Mouse (Mus musculus): Measurements from ENCODE around the gene Phactr3.

Gene Phactr3

GRCm38 (mm10) chr2:178193445-178193844, 74.7 kb downstream of the Phactr3 start:
- no peak for DNase-seq (ENCODE audit: low spot score)

GRCm38 (mm10) chr2:178194908-178195307, 76.1 kb downstream of the Phactr3 start:
- DNase-seq (ENCODE audit: low spot score), result no peak

DNA sequence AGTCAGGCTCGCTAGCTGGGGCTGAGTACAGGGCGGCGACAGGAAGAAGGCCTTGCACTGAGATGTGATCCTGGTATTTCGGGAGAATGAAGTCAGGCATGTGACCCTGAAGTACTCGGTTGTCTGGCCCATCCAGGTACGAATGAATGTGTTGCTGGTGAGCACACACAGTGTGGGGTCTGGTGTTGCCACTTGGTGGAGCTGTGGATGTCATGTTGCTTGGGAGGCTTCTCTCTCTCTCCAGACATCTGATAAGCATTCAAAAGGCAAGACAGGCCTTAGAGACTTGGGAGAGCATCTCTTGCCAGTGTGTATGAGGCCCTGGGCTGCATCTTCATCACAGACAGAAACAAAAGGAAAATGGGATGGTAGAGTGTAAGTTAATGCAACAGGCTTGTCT, 77.3 kb downstream of the Phactr3 start:
- no peak for DNase-seq (ENCODE audit: low spot score)

DNA sequence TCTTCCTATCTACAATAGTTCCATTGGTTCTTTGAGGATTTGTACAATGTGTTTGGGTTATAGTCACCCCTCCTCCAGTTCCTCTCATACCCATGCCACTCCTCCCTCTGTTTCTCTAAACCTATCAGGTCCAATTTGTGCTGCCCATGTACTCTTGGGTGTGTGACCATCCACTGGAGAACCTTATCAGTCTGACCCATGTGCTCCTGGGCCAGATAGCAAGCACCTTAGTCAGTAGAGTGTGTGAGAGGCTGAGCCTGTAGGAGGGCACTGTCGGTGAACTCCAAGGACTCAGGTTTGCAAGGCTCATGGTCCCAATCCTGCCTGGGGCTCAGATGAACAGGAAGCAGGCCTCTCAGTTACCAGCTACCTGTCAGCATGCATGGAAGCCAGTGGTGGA, 78.8 kb downstream of the Phactr3 start:
- DNase-seq (ENCODE audit: low spot score), result no peak

GRCm38 (mm10) chr2:178204455-178204854, 85.7 kb downstream of the Phactr3 start:
- no peak for DNase-seq (ENCODE audit: low spot score)

GRCm38 (mm10) chr2:178208186-178208600, 89.4 kb downstream of the Phactr3 start:
- no peak for DNase-seq (ENCODE audit: low spot score)

- no peak for DNase-seq (ENCODE audit: low spot score)
These were observed 95.1 kb downstream of the Phactr3 start for GRCm38 (mm10) chr2:178213826-178214225.

DNA sequence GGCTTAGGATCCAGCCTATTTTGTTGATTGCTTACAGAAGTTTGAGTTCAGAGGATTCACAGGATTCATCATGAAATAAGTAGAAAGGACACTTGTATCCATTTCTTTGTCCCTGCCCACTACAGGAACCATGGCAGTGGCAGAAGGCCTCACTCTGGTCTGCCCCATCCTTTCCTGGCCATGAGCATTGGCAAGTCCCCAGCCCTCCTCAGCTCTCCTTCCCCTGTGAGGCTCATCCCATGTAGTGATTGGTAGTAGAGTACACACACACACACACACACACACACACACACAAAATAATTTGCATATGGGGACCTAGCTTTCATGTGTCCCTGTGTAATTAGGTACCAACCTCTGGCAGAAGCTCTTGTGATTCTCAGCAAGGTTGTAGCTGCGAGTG, 95.8 kb downstream of the Phactr3 start:
- no peak for DNase-seq (ENCODE audit: low spot score)

GRCm38 (mm10) chr2:178218461-178218860, 99.7 kb downstream of the Phactr3 start:
- DNase-seq (ENCODE audit: low spot score), result no peak

- DNase-seq (ENCODE audit: low spot score), result no peak
These were observed 100.8 kb downstream of the Phactr3 start for GRCm38 (mm10) chr2:178219454-178220147.

GRCm38 (mm10) chr2:178220148-178220717, 101.5 kb downstream of the Phactr3 start:
- DNase-seq (ENCODE audit: low spot score), result no peak

- no peak for DNase-seq (ENCODE audit: low spot score)
These were observed 102.2 kb downstream of the Phactr3 start for GRCm38 (mm10) chr2:178221003-178221402.

- no peak for DNase-seq (ENCODE audit: low spot score)
These were observed 110.5 kb downstream of the Phactr3 start for GRCm38 (mm10) chr2:178229231-178229630.

DNA sequence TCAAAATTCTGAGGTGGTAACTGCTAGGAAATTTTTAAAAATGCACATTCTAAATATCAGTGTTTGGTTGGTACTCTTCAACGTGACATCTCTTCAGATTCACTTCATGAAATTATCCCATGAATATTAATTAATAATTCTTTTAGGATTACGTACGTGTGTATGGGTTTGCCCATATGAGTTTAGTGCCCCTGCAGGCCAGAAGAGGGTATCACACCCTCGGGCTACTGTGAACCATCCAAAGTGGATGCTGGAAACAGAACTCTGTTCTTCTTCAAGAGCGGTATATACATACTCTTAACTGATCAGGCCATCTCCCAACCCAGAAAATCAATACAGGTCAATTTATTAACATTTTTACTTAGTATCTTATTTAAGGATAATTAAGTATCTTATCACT, 114.7 kb downstream of the Phactr3 start:
- no peak for DNase-seq (ENCODE audit: low spot score)

DNA sequence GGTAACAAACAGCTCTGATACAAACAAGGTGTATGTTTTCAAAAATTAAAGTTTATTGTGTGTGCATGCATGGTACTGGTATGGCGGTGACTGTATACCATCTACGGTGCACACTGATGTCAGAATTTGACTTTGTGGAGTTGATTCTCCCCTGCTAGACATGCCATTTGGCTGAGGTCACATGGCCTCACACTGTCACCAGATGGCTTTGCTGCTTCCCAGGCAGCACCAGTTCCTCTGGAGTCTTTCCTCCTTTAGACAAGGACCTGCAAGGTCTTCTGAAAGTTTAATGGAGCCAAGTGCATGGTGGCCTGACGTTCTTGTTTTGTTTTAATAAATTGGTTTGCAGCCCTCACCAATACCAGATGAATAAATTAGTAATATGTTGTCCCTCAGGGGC, 118.3 kb downstream of the Phactr3 start:
- no peak for DNase-seq (ENCODE audit: low spot score)

DNA sequence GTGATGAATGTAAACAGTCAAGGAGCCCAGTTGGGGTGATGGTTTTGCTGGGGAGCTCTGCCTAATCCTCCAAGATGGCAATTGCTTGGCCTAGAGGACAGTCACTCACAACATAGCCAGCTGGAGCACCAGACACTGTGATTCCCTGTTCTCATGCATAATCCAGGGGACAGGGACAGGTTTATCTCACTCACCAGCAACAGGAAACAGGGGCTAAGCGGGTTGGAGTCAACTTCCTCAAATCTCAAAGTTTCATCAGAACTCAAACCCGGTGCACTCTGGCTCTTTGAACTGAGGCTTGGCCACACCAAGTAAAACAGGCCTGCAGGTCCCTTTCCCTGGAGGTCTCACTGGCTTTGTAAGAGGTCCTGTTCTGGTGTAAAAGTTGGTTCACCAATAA, 119.7 kb downstream of the Phactr3 start:
- DNase-seq (ENCODE audit: low spot score), result no peak

DNA sequence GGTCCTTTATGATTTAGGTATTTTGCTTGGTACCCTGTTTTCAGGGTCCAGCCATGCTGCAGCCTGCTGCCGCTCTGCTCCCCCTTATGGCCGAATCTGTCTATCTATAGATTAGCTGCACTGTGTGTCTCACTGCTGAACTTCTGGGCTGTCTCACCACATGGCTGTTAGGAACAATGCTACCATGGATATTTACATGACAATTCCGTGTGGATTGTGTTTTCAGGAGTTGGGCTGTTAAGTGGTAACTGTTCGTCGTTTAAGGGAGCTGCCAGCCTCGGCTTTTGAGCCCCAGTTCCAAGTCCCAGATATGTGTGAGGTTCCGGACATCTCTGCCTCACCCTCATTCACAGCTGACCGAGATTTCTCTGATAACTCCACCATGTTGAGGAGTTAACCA, 122.1 kb downstream of the Phactr3 start:
- DNase-seq (ENCODE audit: low spot score), result no peak

DNA sequence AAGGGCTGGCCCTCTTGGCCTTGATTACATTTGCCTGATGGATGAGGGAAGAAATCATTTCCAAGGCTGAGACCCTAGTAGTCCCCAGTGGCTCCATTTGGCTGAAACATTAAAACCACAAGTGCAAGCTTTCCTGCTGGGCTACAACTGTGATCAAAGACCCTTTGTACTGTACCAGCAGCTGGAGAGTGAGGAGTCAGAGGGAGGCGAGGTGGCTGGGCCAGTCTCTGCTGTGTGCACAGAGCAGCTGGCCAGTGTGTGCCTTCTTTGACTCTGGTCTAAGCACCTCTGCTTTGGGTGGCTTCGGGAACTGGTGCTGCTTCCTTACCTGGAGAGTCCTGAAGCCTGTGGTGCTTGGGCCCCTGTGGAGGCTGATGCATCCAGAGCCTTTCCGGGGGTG, 122.6 kb downstream of the Phactr3 start:
- no peak for DNase-seq (ENCODE audit: low spot score)

GRCm38 (mm10) chr2:178242996-178243395, 124.2 kb downstream of the Phactr3 start:
- DNase-seq (ENCODE audit: low spot score), result no peak

GRCm38 (mm10) chr2:178244866-178245265, 126.1 kb downstream of the Phactr3 start:
- no peak for DNase-seq (ENCODE audit: low spot score)

GRCm38 (mm10) chr2:178245841-178246240, 127.1 kb downstream of the Phactr3 start:
- DNase-seq (ENCODE audit: low spot score), result no peak

DNA sequence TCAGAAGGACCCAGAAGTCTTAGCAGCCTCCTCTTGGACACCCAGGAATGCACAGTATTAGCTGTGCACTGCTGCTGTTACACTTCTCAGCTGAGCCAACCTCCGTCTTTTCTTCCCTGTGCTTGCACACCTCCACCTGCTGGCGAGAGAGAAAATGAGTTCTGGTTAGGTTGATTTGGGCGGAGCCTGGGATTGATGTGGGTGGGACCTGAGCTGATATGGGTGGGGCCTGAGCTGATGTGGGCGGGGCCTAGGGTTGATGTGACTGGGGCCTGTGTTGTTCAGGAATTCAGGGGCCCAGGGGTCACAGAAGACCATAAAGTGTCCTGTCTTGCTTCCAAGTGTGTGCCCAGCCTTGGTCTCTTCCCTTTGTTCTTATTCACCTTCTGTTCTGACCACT, 128.0 kb downstream of the Phactr3 start:
- DNase-seq (ENCODE audit: low spot score), result no peak

DNA sequence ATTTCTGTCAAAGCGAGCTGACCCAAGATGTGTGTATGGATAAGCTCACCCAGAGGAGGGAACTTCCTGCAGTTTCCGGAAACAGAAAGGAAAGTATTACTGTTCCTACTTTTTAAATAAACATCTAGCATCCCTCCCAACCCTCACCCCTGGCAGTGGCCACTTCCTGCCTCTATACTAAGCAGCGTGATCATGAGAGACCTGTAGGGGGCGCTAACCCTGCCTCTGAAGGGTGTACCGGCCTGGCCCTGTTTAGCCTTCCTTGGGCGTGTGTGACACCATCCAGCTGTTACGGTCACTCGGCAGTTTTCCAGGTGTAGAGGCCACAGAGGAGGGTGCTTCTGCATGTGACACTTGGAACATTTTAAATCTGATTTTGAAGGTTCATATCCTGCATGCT, 128.5 kb downstream of the Phactr3 start:
- DNase-seq (ENCODE audit: low spot score), result peak; percentile 28
